Mouse (Mus musculus): ENCODE data around the gene B3gat2. TPM values are rescaled to one million over a fixed set of nuclear protein-coding genes. Genes with fewer than 3 reads are reported as not detected.

Gene B3gat2
- total RNA-seq (2014; rRNA removed) (34.9 and 37.7 TPM in 2 replicates), polyA plus RNA-seq (2015; fragmentation: Nextera tagmentation; extraction: Ambion mirVana) (15.3 and 15.6 TPM in 2 replicates)

DNA sequence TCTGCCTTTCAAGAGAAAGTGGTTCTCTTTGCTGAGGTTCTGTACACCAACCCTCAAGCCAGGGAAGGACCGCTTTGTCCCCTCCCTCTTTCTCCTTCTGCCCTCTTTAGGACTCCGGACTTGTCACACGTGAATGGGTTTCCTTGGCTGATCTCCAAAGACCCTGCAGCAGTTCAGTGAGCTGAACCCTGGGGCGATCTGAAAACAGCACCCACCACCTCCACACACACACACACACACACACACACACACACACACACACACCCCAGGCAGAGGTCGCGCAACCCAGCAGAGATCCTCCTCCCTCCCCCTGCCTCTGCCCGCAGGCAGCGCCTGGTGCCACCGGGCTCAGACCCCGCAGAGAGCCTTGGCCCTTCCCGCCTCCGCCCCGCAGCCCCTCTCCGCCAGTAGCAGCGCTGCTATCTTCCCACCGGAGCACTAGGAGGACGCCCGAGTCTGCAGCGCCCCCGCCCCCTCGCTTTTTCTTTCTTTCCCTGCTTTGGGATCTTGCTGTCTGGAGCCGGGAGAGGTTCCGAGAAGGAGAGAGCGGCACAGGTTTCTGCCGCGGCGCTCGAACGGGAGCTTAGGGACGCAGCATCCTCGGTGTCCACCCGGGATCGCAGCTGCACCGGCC, at the start of gene B3gat2:
B3gat2 (plus strand) TSS at position 252 of the 634 bp plus-strand sequence.
- no peak for TF ChIP-seq CTCF (IDR thresholded peaks at IDR 0.05; ENCODE audit: low read depth)
- no peaks in the 10 kb centered on the region for H3K27me3 ChIP-seq (ENCODE audit: insufficient read depth, low read length)
- 2% methylated on average over 34 of the region's 34 CpGs for WGBS
- no peaks in the 10 kb centered on the region for H3K36me3 ChIP-seq (ENCODE audit: insufficient read depth, low read length)
- peak within 1 kb of the TSS; percentile 65 for H3K9ac ChIP-seq (replicated peaks; ENCODE audit: low read length)
- peak; percentile 78 for DNase-seq (ENCODE audit: low spot score)
- H3K4me1 ChIP-seq (ENCODE audit: insufficient read depth, low read length), result 0 out of 2 replicates have a peak, but pooled peaks cover 5% of the 10 kb centered on the region
- peak within 1 kb of the TSS; percentile 85 for H3K4me2 ChIP-seq (ENCODE audit: low read depth, low read length)
- ATAC-seq, result peak; percentile 47
- peak within 1 kb of the TSS; percentile 43 for H3K27ac ChIP-seq
- peak within 1 kb of the TSS; percentile 62 for H3K4me3 ChIP-seq (ENCODE audit: low read length)
- no peaks in the 10 kb centered on the region for H3K9me3 ChIP-seq (ENCODE audit: low read length)

DNA sequence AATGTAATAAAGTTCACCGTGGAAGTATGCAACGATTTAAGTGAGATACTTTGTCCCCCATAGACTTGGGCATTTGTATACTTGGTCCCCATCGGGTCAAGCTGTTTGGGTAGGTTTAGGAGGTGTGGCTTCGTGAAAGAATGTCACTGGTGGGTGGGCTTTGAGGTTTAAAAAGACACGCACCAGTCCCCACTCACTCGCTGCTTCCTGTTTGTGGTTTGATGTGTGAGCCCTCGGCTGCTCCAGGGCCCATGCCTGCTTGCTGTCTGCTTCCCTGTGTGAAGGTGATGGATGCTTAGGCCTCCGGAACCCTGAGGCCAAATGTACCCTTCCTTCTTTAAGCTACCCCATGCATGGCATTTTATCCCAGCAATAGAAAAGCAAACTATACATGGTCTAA, 41.2 kb upstream of the B3gat2 start:
- no peak for TF ChIP-seq CTCF (IDR thresholded peaks at IDR 0.05; ENCODE audit: low read depth)
- H3K9me3 ChIP-seq (ENCODE audit: low read length), result no peaks in the 10 kb centered on the region

DNA sequence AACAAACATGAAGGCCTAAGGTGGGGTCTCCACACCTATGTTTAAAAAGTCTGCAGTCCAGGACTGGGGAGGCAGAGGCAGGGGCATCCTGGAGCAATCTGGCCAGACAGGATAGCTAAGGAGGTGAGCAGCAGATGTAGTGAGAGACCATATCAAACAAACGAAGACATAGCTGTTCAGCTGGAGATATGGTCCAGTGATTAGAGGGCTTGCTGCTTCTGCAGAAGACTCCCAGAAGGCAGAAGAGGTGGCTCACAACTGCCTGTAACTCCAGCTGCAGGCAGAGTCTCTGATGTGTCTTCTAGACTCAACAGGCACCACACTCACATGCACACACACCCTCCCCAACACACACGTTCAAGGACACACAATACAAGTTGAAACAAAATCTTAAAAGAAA, 40.5 kb upstream of the B3gat2 start:
- Histone ChIP-seq H3K27me3 (ENCODE audit: insufficient read depth, low read length) (no peaks in the 10 kb centered on the region), H3K36me3 (ENCODE audit: insufficient read depth, low read length) (no peaks in the 10 kb centered on the region), H3K27ac (no peak overlapping the region), H3K4me1 (ENCODE audit: insufficient read depth, low read length) (no peaks in the 10 kb centered on the region), H3K4me2 (ENCODE audit: low read depth, low read length) (no peak overlapping the region), H3K4me3 (ENCODE audit: low read length) (no peak overlapping the region), H3K9ac (replicated peaks; ENCODE audit: low read length) (no peak overlapping the region), H3K9me3 (ENCODE audit: low read length) (no peaks in the 10 kb centered on the region)
- DNase-seq (ENCODE audit: low spot score) (no peak), ATAC-seq (no peak)
- 67% methylated on average over 2 of the region's 2 CpGs for WGBS
- TF ChIP-seq CTCF (IDR thresholded peaks at IDR 0.05; ENCODE audit: low read depth), result no peak

More for the DNA sequence above, 41.2 kb upstream of the B3gat2 start:
- H3K27me3 ChIP-seq (ENCODE audit: insufficient read depth, low read length), result no peaks in the 10 kb centered on the region
- H3K4me3 ChIP-seq (ENCODE audit: low read length), result no peak overlapping the region
- ATAC-seq (no peak), DNase-seq (ENCODE audit: low spot score) (no peak)
- H3K4me1 ChIP-seq (ENCODE audit: insufficient read depth, low read length), result no peaks in the 10 kb centered on the region
- H3K9ac ChIP-seq (replicated peaks; ENCODE audit: low read length), result no peak overlapping the region
- no peak overlapping the region for H3K4me2 ChIP-seq (ENCODE audit: low read depth, low read length)
- no peak overlapping the region for H3K27ac ChIP-seq
- 84% methylated on average over 8 of the region's 8 CpGs for whole genome bisulfite sequencing
- H3K36me3 ChIP-seq (ENCODE audit: insufficient read depth, low read length), result no peaks in the 10 kb centered on the region

DNA sequence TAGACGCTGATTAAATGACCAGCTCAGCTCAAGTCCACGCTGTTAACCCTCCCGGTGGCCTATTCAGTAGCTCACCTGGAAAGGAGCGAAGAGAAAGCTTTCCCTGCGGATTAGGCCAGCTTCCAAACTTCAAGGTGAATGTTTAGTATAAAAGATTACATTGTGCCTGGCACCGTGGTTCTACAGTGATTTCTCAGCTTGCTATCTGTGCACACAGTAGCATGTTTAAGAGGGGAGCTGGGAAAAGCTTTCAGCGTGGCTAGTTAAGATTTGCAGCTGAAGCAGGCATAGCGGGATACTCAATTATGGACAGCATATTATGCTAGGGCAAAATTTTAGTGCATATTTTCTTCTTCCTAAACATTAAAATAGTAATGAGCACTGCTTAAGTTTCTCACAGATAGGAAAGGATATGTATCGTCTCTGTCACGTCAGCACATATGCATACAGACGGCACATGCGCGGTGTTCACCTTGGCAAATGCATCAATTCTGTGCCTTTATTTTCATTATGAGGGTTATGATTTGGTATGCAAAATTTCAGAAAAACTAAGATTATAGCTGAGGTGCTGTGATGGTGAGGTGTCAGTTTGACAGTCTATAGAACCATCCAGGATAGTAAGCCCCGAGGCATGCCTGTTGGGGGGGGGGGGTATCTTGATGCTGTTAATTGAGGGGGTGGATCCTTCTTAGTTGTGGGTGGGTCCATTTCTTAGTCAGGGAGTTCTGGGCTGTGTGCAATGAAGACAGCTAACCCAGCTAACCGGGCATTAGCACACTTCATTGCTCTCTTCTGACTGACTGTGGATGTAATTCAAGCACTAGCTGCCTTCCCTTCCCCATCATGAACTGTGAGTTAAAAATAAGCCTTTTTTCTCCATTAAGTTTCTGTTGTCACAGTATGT, 38.8 kb upstream of the B3gat2 start:
- no peak for ATAC-seq
- Histone ChIP-seq H3K27me3 (ENCODE audit: insufficient read depth, low read length) (no peaks in the 10 kb centered on the region), H3K27ac (no peak overlapping the region), H3K36me3 (ENCODE audit: insufficient read depth, low read length) (no peaks in the 10 kb centered on the region), H3K9me3 (ENCODE audit: low read length) (no peaks in the 10 kb centered on the region), H3K4me2 (ENCODE audit: low read depth, low read length) (no peak overlapping the region), H3K4me3 (ENCODE audit: low read length) (no peak overlapping the region), H3K4me1 (ENCODE audit: insufficient read depth, low read length) (no peaks in the 10 kb centered on the region), H3K9ac (replicated peaks; ENCODE audit: low read length) (no peak overlapping the region)
- TF ChIP-seq CTCF (IDR thresholded peaks at IDR 0.05; ENCODE audit: low read depth), result no peak
- no peak for DNase-seq (ENCODE audit: low spot score)
- 69% methylated on average over 15 of the region's 15 CpGs for WGBS

DNA sequence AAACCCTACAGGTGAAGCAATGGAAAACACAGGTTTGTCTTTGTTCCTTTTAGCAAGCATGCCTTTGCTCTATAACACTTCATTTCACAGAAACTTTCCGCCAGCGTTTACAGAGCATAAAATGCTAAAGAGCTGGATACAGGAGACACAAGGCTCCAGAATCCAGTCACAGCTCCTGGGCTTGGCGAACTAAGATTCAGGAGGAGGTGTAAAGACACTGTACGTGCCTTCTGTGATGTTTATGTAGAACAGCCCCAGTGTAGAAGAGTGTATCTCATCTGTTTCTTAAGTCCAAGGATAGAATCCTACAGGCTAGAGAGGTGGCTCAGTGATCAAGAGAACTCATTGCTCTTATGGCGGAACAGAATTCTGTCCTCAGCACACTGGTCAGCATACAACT, 30.2 kb upstream of the B3gat2 start:
- no peak overlapping the region for H3K4me3 ChIP-seq (ENCODE audit: low read length)
- no peaks in the 10 kb centered on the region for H3K9me3 ChIP-seq (ENCODE audit: low read length)
- no peaks in the 10 kb centered on the region for H3K27me3 ChIP-seq (ENCODE audit: insufficient read depth, low read length)
- 93% methylated on average over 5 of the region's 5 CpGs for WGBS
- ATAC-seq, result no peak
- no peak for TF ChIP-seq CTCF (IDR thresholded peaks at IDR 0.05; ENCODE audit: low read depth)
- no peak overlapping the region for H3K9ac ChIP-seq (replicated peaks; ENCODE audit: low read length)
- H3K4me2 ChIP-seq (ENCODE audit: low read depth, low read length), result no peak overlapping the region
- no peak for DNase-seq (ENCODE audit: low spot score)
- H3K27ac ChIP-seq, result no peak overlapping the region
- no peaks in the 10 kb centered on the region for H3K4me1 ChIP-seq (ENCODE audit: insufficient read depth, low read length)
- no peaks in the 10 kb centered on the region for H3K36me3 ChIP-seq (ENCODE audit: insufficient read depth, low read length)

DNA sequence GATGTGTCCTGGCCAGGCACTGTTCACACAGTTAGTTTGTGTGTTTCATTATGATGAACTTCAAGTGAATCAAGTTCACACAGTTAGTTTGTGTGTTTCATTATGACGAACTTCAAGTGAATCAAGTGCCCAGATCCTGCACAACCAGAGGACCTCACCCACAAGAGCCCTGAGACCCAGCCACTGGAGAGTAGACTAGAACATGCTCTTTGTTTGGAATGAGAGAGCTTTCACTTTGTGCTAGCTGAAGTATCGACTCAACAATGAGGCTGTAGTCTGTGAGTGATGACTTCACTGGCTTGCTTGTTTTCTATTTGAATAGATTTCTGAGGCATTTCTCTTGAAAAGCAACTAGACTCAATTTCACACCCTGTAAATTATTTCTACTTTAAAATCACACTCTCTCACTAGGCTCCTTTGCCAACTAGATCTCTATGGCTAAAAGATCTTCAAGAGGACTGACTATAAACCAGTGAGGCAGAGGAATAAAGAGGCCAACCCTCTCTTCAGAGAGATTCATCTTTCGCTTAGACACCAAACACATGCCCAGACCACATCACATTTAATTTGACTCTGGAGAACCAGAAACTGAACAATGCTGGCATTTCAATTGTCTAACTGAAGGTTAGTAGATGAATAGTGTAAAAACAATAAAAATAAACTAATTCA, 10.6 kb upstream of the B3gat2 start:
- Histone ChIP-seq H3K4me1 (ENCODE audit: insufficient read depth, low read length) (no peaks in the 10 kb centered on the region), H3K9ac (replicated peaks; ENCODE audit: low read length) (no peak overlapping the region), H3K27ac (no peak overlapping the region), H3K4me3 (ENCODE audit: low read length) (no peak overlapping the region), H3K9me3 (ENCODE audit: low read length) (no peaks in the 10 kb centered on the region), H3K36me3 (ENCODE audit: insufficient read depth, low read length) (no peaks in the 10 kb centered on the region), H3K27me3 (ENCODE audit: insufficient read depth, low read length) (no peaks in the 10 kb centered on the region), H3K4me2 (ENCODE audit: low read depth, low read length) (no peak overlapping the region)
- DNase-seq (ENCODE audit: low spot score), result no peak
- TF ChIP-seq CTCF (IDR thresholded peaks at IDR 0.05; ENCODE audit: low read depth), result no peak
- 0 out of 2 replicates have a peak, but pooled peaks have one; percentile 45 for ATAC-seq
- WGBS, result 56% methylated on average over 3 of the region's 3 CpGs
